Mouse (Mus musculus) cerebellum, postnatal 14 days (tissue): ENCODE measurements at regions not wholly inside any gene's neighbourhood (a gene's known extent, or its start where the extent isn't known, plus 50 kb on each side); places are given as distances from the start of the nearest gene placed in this dataset.

Experiments used
- DNase-seq, 2 experiments: peaks; one replicate each; pipeline ENCODE4 v3.0.0; 2021; ENCODE audit warnings: mixed read lengths in 2 of 2

DNA sequence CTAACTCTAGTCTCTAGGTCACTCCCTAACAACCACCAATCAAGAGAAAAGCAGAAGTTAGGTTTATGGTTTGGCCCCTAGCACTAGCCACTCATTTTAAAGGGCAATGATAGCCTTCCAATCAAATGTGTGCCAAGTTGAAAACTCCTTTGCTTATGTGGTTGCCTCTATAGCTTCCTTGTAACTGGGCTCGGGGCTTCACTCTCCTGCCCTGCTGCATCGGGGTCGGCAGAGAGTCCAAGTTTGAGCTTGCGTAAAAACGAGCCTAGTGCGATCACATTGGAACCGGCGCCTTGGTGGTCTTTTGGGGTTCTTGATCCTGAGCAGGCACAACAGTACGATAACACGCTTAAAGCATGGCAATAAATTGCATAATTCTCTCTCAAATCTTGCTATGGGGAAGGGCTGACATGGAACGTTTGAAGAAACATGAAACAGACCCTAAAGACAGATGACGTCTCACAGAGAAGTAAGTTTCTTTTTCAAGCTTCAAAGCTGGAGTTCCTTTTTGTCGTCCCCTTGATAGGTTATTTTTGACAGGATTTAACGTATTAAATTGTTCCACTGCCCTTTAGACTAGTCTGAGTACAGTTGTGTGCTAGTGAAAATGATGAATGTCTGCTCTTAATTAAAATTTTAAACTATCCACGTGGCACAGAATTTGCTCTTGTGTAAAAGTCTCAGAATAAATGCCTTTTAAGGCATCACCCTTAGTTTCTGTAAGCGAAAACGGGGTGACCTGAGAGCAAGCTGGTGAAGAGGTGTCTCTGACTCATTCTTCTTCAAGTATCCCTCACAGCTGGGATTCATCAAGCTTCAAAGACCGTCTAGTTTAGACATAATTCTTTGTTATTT, 52.0 kb downstream of the 4930426L09Rik start:
- no peak for DNase-seq

DNA sequence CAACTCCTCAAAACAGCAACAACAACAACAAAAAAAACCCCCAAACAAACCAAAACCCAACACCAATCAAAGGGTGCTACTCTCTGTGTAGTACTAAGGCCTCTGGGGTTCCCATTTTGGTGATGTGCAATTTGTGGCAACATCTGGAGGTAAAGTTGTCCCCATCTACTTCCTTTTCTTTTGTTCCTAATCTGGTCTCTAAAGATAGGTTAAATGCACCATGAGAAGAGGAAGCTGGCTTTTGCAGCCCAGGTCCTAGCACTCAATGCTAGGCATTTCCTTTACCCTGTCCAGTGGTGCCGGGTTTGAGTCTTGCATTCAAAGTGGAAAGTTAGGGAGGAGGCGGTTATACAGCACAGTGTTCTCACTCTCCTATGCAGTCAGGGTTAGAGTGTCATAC, 57.4 kb downstream of the 4930426L09Rik start:
- no peak for DNase-seq

DNA sequence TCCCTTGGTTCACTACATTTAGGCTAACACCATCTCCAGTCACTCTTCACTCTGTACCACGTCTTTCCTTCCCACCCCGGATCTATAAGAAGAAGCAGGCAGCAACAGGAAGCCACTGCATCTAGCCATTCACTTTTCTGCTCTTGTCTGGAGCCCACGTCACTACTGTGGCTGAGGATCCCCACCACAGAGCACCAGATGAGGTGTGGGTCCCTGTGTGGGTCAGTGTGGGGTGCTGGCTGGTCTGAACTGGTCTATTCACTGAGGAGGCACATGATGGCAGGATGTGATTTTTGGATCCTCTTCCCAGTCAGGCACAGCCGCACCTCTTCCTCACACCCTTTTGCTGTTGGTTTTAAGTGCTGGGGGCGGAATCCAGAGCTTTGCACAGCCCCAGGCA, 59.7 kb downstream of the 4930426L09Rik start:
- no peak for DNase-seq

DNA sequence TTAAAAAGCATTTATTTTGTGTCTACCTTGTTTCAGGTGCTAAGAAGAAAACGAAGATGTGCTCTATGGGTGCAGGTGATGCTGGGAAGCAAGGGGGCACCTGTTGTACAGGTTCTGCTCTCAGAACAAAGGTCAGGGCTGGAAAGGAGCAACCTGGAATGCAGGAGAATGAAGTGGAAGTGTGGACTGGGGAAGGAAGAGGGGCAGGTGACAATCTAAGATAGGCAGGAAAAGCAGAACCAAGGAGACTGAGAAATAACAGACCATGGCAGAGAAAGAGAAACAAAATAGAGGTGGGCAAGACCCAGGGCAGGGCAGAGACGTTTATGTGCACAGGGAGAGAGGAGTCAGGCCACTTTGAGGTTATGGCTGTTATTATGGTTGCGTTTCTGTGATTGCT, 60.6 kb downstream of the 4930426L09Rik start:
- no peak for DNase-seq

DNA sequence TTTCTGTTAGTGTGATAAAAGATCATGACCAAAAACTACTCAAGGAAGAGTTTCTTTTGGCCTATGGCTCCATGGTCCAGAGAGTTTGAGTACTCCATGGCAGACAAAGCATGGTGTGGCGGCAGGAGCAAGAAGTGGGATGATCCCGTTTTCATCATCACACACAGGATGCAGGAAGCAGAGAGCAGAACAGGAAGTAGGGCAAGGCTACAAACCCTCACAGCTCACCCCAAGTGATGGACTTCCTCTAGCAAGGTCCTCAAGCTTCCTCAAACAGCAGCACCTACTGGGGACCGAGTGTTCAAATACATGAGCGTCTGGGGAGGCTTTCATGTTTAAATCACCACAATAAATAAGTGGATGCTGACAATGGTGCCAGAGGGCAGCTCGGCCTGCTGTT, 61.1 kb downstream of the 4930426L09Rik start:
- DNase-seq, result no peak

DNA sequence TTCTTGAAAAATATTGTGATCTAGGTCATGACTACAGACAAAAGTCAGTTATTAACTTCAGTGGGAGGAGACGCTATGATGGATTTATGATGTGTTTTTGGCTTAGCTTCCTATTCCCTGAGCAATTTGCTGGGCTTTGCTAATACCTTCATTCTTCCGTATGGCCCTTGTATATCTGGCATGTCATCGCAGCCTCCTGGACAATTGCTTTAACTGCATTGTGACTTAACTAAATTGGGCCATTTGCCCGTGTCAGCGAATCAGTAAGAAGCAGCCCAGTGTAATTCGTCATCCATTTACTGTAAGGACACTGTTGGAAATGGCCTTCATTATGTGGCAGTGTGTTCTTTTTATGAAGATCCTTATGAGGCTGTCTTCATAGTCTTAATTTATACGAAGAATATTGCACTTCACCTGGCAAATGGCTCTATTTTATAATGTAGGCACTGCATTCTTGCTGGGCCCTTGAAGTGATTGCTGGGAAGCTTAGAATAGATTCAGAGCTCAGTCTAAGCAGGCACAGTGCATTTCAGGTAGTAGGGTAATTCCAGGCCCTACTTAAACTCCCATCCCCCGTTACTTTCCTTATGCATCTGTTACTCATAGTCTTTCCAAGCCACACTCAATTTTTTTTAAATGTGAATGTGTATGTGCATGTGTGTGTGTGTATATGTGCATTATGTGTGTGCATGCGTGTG, 62.2 kb downstream of the 4930426L09Rik start:
- DNase-seq, result no peak

DNA sequence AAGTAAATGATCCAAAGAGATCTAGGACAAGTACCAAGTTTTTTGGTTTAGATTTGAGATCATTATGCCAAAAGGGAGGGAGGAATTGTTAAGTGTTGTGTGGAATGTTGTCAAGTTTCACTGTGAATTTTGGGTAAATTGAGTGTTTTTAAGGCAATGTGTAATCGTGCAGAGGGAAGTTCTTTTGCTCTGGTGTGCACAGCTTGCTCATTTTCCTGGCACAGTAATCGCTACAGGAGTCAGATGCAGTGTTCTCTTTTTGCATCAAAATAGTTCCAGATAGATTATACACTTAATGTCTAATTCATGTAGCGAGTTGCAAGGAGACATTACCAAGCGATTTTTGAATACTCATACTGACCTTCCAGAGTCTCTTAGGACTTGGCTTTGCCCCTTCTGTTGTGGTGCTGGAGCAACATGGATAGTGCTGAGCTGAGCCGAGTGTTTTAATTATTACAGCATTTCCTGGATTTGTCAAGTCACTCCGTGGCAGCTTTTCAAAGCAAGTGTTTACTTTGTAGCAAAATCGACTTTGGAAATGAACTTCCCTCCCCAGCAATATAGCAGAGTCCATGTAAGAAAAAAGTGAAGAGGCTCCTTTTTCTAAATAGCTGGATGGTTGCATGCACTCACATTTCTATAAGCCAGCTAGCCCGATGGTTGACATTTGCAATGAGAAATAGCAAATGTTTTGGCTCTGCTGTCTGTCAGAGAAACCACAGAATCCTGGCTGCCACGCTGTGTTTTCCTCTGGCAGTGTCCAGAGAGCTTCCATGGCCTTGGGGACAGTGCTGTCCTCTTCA, 66.6 kb downstream of the 4930426L09Rik start:
- DNase-seq, result peak; percentile 22 to 28

DNA sequence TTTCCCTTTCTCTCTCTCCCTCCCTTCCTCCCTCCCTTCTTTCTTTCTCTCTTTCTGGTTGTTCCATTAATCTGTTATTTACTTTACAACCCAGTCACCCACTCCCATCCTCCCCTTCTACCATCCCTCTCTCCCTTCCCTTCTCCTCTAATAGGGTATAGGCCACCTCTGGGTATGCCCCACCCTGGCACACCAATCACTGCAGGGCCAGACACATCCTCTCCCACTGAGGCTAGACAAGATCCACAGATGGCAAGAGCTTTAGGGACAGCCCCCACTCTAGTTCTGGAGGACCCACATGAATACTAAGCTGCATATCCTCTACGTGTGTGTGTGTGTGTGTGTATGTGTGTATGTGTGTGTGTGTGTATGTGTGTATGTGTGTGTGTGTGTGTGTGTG, 67.4 kb downstream of the 4930426L09Rik start:
- no peak for DNase-seq

DNA sequence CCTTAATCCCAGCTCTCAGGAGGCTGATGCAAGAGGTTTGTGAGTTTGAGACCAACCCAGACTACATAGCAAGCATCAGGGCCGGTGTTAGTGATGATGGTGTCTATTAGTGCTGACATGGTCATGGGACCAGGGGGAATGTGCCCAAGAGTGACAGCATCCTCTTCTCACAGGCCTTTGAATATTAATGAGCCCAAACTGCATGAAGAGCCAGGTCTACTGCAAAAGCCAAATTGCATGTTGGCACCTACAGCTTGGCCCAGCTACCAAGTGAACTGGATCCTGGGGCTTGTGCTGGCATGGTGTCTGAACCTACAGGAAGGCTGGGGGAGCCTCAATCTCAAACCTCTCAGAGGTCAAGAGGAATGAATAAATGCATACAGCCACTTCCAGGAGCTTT, 70.0 kb downstream of the 4930426L09Rik start:
- peak; percentile 30 to 58 for DNase-seq

DNA sequence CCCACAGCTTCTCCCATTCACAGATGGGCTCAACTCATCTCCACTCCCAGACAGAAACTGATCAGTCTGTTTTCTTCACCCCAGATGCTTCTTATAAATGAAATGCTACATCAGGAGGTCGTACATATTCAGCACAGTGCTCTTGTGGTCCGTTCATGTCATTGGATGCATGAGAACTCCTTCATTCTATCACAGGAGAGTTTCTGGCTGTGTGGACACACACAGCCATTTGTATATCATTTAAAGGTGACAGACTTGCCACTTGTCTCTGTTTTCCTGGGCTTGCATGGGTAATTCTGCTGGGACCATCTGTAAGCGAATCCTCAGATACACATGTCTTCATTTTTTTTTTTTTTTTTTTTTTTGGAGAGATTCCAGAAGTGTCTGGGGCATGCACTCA, 85.7 kb downstream of the 4930426L09Rik start:
- DNase-seq, result no peak

DNA sequence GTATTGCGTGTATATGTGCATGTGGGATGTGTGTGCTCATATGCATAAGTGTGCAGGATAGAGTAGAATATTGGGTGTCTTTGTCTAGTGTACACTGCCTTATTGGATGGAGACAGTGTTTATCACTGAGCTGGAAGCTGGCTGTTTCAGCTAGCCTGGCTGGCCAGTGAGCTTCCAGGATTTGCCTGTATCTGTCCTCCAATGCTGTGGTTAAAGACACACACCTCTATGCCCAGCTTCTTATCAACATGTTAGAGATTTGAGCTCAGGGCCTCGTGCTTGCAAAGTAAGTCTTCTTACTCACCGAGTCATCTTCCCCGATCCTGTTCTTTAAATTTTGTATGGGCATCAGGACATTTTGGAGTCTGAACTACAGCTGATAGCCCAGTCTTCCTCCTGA, 87.0 kb downstream of the 4930426L09Rik start:
- no peak for DNase-seq

DNA sequence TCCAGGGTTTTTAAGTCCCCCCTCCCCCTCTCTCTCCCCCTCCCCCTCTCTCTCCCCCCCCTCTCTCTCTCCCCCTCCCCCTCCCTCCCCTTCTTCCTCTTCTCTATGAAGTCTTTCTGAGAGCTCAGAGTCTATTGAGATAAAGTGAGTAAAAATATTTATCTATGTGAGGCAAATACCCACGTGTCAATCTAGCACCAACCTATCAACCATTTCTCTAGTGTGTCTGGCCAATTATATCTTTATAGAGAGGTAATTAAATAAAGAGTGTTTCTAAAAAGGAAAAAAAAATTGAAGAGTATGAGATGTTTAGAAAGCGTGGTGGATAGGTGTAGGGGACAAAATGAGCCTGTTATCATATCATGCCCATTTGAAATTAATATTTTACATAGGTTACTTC, 88.0 kb downstream of the 4930426L09Rik start:
- no peak for DNase-seq

DNA sequence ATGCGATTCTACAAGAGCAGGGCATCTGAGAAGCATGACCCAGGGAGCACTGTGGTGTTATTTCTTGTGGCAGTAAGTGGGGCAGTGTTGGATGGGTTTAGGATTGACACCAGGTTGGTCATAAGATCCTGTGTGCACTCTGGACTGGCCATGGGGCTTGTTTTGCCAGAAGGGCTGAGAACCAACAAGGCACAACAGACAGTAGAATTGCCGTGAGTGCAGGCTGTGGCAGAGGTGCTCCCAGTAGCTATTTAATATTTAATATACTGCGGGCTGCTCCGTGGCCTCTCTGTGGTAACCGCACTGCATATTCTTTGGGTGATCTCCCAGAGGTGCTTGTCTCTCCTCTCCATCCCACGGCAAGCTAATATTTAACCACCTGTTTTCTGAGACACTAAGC, 88.5 kb downstream of the 4930426L09Rik start:
- no peak for DNase-seq

DNA sequence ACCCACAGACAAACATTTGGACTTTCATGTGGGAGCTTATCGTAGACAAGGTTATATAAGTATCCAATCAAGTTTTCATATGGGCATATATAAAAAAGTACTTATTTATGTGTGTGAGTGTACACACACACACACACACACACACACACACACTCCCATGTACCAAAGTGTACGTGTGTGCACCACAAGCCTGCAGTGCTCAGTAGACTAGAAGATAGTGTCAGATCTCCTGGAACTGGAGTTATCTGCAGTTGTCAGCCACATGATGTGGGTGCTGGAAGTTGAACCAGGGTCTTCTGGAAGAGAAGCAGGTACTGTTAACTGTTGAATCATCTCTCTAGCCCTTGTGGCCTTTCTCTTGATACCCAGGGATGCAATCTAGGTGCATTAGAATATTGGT, 99.7 kb upstream of the Armc3 start:
- DNase-seq, result no peak

DNA sequence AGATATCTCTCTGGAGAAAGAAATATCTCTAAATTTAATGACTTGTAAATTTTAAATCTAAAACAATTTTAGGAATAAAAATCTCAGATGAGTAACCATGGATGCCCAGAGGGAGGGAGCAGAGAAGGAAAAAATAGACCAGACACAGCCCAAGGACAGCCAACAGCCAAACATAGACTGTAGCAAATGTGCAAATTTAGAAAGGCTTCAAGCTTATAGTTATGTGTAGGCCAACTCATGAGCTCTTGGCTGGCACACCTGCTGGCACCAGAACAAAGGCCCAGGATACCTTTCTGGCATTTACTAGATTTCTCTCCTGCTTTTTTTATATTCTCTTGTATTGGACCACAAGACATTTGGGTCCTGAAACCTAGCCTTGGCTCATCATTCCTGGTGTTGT, 90.3 kb upstream of the Armc3 start:
- DNase-seq, result no peak

DNA sequence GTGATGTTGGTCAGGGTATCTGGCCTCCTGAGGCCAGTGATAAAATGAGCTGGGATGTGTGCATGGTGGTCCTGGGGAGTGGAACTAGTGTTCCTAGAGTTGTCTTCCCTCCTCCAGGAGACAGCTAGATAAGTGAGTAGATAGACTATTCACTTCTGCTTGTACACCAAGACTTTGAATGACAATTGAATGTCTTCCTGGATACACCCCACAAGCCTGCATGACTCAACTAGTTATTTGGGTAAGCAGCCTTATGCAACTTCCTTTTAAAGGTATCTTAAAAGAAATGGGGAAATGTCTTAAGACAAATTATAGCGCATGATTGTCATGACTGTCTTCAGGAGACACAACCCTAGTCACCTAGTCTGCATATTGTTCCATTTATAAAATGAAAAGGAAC, 79.2 kb upstream of the Armc3 start:
- no peak for DNase-seq

DNA sequence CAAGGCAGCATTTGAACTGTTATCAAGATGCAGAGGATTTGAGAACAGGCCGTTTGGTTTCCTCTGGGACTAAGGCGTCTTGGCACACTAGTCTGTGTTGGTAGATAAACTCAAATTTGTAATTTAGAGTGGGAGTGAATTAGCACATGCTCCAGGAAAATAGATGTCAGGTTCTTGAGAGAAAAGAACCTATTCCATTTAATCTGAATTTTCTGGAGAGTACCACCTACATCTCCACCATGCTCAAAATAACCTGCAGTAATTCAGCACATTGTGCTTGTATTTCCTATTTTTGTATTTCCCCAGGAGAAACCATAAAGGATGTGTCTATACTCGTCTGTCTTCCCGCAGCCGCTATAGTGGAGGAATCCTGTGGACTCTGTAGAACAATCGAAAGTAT, 66.2 kb upstream of the Armc3 start:
- DNase-seq, result no peak

DNA sequence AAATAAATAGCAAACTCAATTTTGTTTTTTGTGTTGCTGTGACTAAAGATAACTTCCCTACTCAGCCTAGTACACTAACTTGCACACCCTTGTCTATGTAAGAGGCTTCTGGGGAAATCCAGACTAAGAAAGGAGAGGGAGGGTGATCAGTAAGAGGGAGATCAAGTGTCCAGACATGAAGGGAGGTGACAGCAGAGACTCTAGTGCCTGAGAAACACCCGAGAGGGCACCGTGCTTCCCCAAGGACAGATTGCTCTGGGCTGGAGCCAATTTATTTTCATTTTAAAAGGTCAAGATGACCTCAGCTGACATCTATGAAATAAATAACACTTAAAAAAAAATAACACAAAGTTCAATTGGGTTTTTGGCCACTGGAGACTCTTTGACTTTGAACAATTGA, 56.5 kb upstream of the Armc3 start:
- DNase-seq, result no peak

DNA sequence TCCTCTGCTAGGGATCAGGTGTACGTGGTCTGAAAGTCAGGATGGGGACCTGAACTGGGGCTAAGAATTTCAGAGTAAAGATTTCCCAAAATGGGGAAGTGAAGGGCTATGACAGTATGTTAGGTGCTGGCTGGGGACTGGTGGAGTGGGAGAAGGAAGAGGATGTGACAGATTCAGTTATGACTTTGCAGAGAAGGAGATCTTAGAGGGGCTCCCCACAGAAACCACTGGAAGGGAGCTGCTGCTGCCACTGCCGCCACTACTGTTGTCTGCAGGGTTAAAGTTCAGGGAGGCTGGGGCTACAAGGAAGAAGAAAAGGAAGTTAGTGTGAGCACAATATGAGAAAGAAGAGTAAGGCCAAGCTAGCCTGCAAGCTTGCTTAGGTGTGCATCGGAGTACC, 53.7 kb upstream of the Armc3 start:
- DNase-seq, result no peak

DNA sequence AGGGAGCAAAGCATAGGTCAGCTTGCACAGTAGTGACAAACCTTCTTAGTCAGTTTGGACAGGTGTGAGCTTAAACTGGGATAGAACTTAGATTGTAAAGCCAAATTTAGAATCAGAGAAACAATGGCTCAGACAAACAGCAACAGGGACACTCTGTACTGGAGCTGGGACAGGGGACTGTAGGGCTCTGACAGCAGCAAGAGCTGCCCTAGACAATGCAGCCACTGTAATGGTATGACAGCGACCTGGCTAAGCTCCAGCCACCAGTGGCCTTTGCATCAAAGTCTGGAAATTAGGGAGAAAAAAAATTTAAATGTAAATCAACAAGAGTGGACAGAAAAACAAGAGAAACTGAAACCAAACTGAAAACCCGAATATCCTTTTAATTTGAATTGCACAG, 53.2 kb upstream of the Armc3 start:
- DNase-seq, result peak; percentile 13 to 14

DNA sequence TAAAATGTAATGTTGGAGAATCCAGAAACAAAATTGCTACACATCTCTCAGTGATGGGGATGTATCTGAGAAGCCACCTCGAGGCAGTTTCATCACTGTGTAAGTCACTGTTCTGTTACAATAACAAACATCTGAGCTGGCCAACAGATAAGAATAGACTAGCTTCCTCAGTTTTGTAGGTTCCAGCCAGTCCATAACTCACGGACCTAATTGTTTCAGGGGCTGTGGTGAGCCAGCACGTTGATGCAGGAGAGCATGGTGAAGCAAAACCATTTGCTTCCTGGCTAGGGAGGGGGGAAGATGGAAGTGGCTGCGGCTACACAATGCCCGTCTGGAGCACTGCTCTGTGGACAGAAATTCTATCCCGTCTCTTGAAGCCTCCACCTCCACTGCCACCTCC, 52.8 kb upstream of the Armc3 start:
- no peak for DNase-seq

DNA sequence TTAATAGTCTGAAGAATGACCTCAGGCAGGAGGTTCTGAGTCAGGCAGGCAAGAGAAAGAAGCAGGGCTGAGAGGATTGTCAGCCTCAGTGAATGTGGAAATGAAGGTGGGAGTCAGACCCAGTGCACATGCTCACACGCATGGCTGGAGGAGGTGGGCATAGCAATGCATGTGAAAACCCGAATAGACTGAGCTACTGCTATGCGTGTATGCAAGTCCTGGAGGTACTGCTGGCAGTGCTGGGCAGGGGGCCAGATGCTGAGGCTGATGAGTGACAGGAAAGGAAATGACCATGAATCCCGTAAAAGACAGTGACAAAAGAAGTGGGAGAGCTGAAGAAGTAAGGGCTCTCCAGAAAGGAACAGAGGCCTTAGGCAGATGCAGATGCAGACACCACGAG, 50.3 kb upstream of the Armc3 start:
- peak; percentile 28 to 49 for DNase-seq
